Mouse (Mus musculus) heart, postnatal 0 days (tissue): ENCODE measurements around the gene 2010003K11Rik.

ENCODE experiments used
- CTCF ChIP-seq: IDR thresholded peaks from 2 replicates; pipeline ENCODE4 v1.5.1; 2016; ENCODE audit warnings: antibody characterized with exemption, control low read depth, low read depth
- EP300 ChIP-seq: IDR thresholded peaks from 2 replicates; pipeline ENCODE4 v1.6.1; 2016; ENCODE audit warnings: antibody characterized with exemption, low read depth

DNA sequence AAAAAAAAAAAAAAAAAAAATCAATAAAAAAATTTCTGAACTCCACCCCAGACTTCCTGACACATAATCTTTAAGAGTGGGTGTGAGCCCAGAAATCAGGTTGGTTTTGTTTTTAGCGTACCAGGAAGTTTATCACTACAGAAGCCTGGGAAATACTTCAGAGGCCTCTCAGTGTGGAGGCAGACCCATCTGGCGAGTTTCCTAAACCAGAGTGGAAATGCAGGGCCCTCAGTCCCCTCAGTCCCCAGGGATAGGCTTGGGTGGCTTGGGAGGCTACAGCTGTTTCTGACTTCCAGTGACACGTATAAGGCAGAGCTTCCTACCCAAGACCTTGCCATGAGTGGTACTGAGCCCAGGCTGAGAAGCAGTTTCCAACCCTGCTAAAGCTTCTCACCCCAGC lies 9.4 kb upstream of the 2010003K11Rik start:
- TF ChIP-seq CTCF (no peak), EP300 (no peak)
